Mouse (Mus musculus): Measurements from ENCODE around the gene Psmb6.

DNA sequence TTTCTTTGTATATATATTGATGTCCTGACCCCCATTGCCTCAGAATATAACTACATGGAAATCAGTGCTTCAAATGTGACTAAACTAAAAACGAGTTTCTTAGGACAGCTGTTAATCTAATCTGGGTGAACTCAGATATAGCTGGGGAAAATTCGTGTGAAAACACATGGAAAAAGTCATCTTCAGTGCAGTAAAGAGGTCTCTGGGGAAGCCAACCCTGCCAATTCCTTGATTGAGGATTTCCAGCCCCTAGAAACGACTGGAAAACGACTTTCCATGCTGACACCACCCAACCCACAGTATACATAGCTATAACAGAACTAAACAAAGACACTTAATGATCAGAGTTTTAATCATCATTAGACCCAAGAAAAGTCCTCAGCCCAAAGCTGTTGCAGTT is 37.4 kb upstream of the Psmb6 start:
- no peak for TF ChIP-seq CTCF (IDR thresholded peaks at IDR 0.05; ENCODE audit: control insufficient read depth, insufficient read depth, insufficient read length)
- TF ChIP-seq MYOD1 (IDR thresholded peaks at IDR 0.05; ENCODE audit: control insufficient read depth, insufficient read length, low read depth): no peak
- TF ChIP-seq MAX (IDR thresholded peaks at IDR 0.05): no peak
- TF ChIP-seq USF1 (IDR thresholded peaks at IDR 0.05; ENCODE audit: low read depth): no peak

Measured in C2C12 (cell line).